Mouse (Mus musculus) embryo, embryonic 10 days (tissue): ENCODE measurements at regions not wholly inside any gene's neighbourhood (a gene's known extent, or its start where the extent isn't known, plus 50 kb on each side); places are given as distances from the start of the nearest gene placed in this dataset.

Experiments used
- DNase-seq: peaks from one replicate; pipeline ENCODE4 v3.0.0-alpha.2; 2015; ENCODE audit warnings: low spot score

GRCm38 (mm10) chr4:26171177-26171576, 175.5 kb downstream of the Manea start:
- peak; percentile 8 for DNase-seq

DNA sequence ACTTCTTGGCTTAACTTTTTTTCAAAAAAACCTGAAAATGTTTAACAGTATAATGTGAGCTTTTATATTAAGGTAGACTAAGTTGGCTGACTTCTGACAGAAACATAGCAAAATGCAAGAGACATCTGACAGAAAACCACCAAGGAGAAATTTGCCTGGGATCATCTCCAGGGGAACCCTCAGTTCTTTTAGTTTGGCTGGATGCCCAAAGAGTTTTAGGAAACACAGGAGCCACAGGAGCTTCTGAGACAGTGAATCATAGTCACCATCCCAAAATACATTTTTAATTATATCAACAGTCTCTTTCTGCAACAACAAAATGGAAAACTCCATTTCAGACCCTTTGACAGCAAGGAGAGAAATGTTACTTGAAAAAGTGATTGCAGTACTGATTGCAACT, 190.5 kb downstream of the Manea start:
- no peak for DNase-seq
